Mouse (Mus musculus) midbrain, embryonic 11.5 days (tissue): ENCODE measurements around the gene Foxk1. TPM values are rescaled to one million over a fixed set of nuclear protein-coding genes. Genes with fewer than 3 reads are reported as not detected.

Experiments used
- ATAC-seq: fragments of 200-750 bp; cut with Nextera tagmentation; 2 replicates; pipeline ENCODE4 v1.8.0; 2017; ENCODE audit warnings: moderate TSS enrichment, moderate library complexity; ENCODE audit not compliant: low FRiP score
- DNase-seq: peaks from one replicate; pipeline ENCODE4 v3.0.0; 2015; ENCODE audit warnings: low spot score; ENCODE audit errors: missing footprints
- H3K27ac ChIP-seq: fragments of 300-500 bp; sonication (generic); 2 replicates; pipeline ENCODE4 v1.5.1; 2014; ENCODE audit warnings: low read depth, low read length
- H3K27me3 ChIP-seq: fragments of 300-500 bp; sonication (generic); 2 replicates; pipeline ENCODE4 v1.6.1; 2014; ENCODE audit warnings: mild to moderate bottlenecking, low read length, moderate library complexity, mixed read lengths; ENCODE audit not compliant: control insufficient read depth, insufficient read depth
- H3K36me3 ChIP-seq: fragments of 300-500 bp; sonication (generic); 2 replicates; pipeline ENCODE4 v1.6.1; 2014; ENCODE audit warnings: mild to moderate bottlenecking, low read length, moderate library complexity, mixed read lengths; ENCODE audit not compliant: control insufficient read depth, insufficient read depth
- H3K4me1 ChIP-seq: fragments of 300-500 bp; sonication (generic); 2 replicates; pipeline ENCODE4 v1.6.1; 2014; ENCODE audit warnings: low read length; ENCODE audit not compliant: control insufficient read depth, insufficient read depth
- H3K4me2 ChIP-seq: fragments of 300-500 bp; sonication (generic); 2 replicates; pipeline ENCODE4 v1.6.1; 2014; ENCODE audit warnings: mild to moderate bottlenecking, moderate library complexity
- H3K4me3 ChIP-seq: fragments of 300-500 bp; sonication (generic); 2 replicates; pipeline ENCODE4 v1.5.1; 2014; ENCODE audit warnings: low read depth, low read length
- H3K9ac ChIP-seq: fragments of 300-500 bp; sonication (generic); 2 replicates; pipeline ENCODE4 v1.6.1; 2014; ENCODE audit warnings: low read length
- H3K9me3 ChIP-seq: fragments of 300-500 bp; sonication (generic); 2 replicates; pipeline ENCODE4 v1.6.1; 2016; ENCODE audit warnings: low read length; ENCODE audit not compliant: control insufficient read depth
- WGBS: fragments of 180-500 bp; shearing (Covaris S2); extraction: QIAGEN DNeasy Blood & Tissue Kit; methylation state at CpG from one replicate; pipeline ENCODE4 v1.1.7; 2014; 5-methylcytosine and 5-hydroxymethylcytosine counted together
- polyA plus RNA-seq: library from polyadenylated mRNA; unstranded; fragments of >200 nt; fragmentation: Nextera tagmentation; extraction: Ambion mirVana; gene quantifications from 2 replicates; pipeline ENCODE4 v1.2.1, GENCODE M21; 2014

Gene Foxk1
- polyA plus RNA-seq, 1 experiment from 2014 or later: 4.0 TPM

DNA sequence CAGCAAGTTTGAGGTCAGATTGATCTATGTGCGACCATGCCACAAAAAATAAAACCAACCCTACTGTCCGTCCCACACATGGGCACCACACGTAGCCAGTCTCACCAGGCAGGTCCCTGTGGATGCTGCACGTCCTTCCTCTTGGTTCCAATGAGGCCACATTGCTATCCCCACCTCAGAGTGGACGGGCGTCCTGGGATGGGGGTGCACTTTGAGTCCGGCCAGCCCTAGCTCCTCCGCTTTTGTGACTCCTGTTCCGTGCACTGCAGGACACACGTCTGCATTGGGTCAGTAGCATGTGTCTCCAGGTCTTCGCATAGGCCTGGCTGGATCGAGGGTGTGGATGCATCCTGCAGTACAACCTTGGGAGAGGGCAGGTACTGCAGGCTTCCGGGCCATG is 67.1 kb downstream of the Foxk1 start:
- Histone ChIP-seq H3K4me2 (no peak overlapping the region), H3K4me1 (peaks cover 7% of the 10 kb centered on the region), H3K27ac (no peak overlapping the region), H3K27me3 (no peaks in the 10 kb centered on the region), H3K9ac (no peak overlapping the region), H3K36me3 (peaks cover 9% of the 10 kb centered on the region), H3K4me3 (no peak overlapping the region), H3K9me3 (no peaks in the 10 kb centered on the region)
- no peak for ATAC-seq
- no peak for DNase-seq
- 92% methylated on average over 13 of the region's 13 CpGs for WGBS

GRCm38 (mm10) chr5:142469796-142470195 is 68.5 kb downstream of the Foxk1 start:
- no peak for ATAC-seq
- Histone ChIP-seq H3K9ac (no peak overlapping the region), H3K9me3 (no peaks in the 10 kb centered on the region), H3K27ac (no peak overlapping the region), H3K36me3 (peaks cover 9% of the 10 kb centered on the region), H3K27me3 (no peaks in the 10 kb centered on the region), H3K4me2 (no peak overlapping the region), H3K4me3 (no peak overlapping the region), H3K4me1 (no peaks in the 10 kb centered on the region; the same call in 1 of the 2 replicates)
- WGBS: 92% methylated on average over 11 of the region's 11 CpGs
- DNase-seq: no peak

DNA sequence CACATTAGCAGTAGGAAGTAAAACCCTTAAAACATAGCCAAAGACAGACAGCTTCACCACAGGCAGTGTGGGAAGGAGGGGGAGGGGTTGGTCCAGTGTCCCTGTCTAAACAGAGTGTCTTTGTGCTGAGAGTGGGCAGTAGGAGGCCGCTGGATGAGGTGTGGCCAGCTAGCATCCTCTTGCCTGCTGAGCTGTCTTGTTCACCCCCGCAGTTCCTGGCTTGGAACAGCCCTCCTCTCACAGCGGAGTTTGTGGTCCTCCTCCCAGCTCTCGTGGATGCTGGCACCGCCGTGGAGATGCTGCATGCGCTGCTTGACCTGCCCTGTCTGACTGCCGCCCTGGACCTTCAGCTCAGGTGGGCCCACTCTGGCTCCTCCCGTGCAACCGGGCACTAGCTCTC is 72.4 kb downstream of the Foxk1 start:
- Histone ChIP-seq H3K27me3 (no peaks in the 10 kb centered on the region), H3K9ac (no peak overlapping the region), H3K9me3 (no peaks in the 10 kb centered on the region), H3K4me3 (no peak overlapping the region), H3K27ac (no peak overlapping the region), H3K36me3 (peaks cover 9% of the 10 kb centered on the region), H3K4me1 (no peaks in the 10 kb centered on the region), H3K4me2 (no peak overlapping the region)
- no peak for ATAC-seq
- DNase-seq: no peak
- WGBS: 62% methylated on average over 10 of the region's 10 CpGs

DNA sequence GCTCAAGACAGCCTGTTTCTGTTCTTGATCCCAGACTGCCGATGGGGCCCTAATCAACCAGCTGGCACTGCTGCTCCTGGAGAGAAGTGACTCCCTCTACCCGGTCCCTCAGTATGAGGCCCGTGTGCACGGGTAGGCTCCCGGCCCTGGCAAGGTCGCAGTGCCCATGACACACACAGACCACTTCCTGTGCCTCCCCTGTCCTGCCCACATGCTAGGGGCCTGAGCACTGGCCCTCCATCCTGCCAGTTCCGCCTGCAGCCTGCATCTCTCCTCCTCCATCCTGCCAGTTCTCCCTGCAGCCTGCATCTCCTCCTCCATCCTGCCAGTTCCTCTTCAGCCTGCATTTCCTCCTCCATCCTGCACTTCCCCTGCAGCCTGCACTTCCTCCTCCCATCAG is 74.4 kb downstream of the Foxk1 start:
- H3K27me3 ChIP-seq: no peaks in the 10 kb centered on the region
- no peak overlapping the region for H3K4me2 ChIP-seq
- H3K4me3 ChIP-seq: no peak overlapping the region
- no peaks in the 10 kb centered on the region for H3K36me3 ChIP-seq
- DNase-seq: no peak
- WGBS: 77% methylated on average over 7 of the region's 7 CpGs
- ATAC-seq: no peak
- H3K9me3 ChIP-seq: no peaks in the 10 kb centered on the region
- H3K9ac ChIP-seq: no peak overlapping the region
- H3K27ac ChIP-seq: no peak overlapping the region
- H3K4me1 ChIP-seq: no peaks in the 10 kb centered on the region

DNA sequence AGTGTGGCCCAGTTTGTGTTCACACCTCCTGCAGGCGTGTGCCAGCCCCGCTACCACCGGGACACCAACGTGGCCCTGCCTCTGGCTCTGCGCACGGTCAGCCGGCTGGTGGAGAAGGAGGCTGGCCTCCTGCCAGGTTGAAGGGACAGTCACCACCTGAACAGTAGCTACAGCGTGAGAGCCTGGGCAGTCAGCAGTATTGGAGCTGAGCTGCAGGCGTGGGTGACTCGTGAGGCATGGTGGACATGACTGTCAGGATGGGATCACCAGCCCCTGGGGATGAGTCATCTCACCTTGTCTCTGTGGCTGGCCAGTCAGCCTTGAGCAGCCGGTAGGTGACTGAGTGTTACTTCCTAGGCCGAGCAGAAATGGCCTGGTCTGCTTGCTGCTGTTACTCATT is 76.0 kb downstream of the Foxk1 start:
- 91% methylated on average over 12 of the region's 12 CpGs for WGBS
- no peak overlapping the region for H3K9ac ChIP-seq

DNA sequence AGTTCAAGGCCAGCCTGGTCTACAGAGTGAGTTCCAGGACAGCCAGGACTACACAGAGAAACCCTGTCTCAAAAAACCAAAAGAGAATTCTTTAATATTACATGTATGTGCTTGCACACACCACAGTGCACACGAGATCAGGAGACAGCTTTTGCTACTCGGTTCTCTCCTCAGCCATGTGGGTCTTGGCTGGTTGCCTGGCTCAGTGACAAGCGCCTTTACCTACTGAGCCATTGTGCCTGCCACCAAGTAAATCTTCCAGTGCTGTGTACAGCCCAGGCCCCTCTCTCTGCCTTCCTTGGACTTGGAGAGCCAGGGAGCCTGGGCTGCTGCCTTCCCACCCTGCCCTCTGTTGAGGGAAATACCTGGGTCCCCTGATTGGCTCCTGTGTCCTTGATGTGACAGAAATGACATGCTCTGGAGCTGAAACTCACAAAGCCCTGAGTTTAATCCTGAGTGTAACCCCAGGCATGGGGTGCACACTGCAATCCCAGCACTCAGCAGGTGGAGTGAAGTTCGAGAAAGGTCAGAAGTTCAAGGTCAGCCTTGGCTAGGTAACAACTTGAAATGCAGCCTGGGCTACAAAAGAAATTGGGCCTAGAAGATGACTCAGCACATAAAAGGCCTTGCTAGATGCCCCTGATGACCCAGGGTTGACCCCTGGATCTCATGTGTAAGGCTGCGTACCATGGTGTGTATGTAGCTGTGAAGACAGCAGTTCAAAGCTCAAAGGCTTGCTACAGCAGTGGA is 76.7 kb downstream of the Foxk1 start:
- no peak overlapping the region for H3K4me2 ChIP-seq
- H3K36me3 ChIP-seq: no peaks in the 10 kb centered on the region
- DNase-seq (no peak), ATAC-seq (no peak)
- no peaks in the 10 kb centered on the region for H3K27me3 ChIP-seq
- H3K4me3 ChIP-seq: no peak overlapping the region
- H3K9me3 ChIP-seq: no peaks in the 10 kb centered on the region
- H3K9ac ChIP-seq: no peak overlapping the region
- no peaks in the 10 kb centered on the region for H3K4me1 ChIP-seq
- 89% methylated on average over 5 of the region's 5 CpGs for WGBS
- H3K27ac ChIP-seq: no peak overlapping the region

More for the DNA sequence above, 76.0 kb downstream of the Foxk1 start:
- H3K36me3 ChIP-seq: no peaks in the 10 kb centered on the region
- DNase-seq (no peak), ATAC-seq (no peak)
- H3K4me2 ChIP-seq: no peak overlapping the region
- H3K4me1 ChIP-seq: no peaks in the 10 kb centered on the region
- H3K27ac ChIP-seq: no peak overlapping the region
- no peaks in the 10 kb centered on the region for H3K9me3 ChIP-seq
- H3K27me3 ChIP-seq: no peaks in the 10 kb centered on the region
- H3K4me3 ChIP-seq: no peak overlapping the region

- Histone ChIP-seq H3K9ac (no peak overlapping the region; the same call in 1 of the 2 replicates), H3K4me1 (no peaks in the 10 kb centered on the region), H3K9me3 (no peaks in the 10 kb centered on the region), H3K4me2 (no peak overlapping the region), H3K4me3 (no peak overlapping the region), H3K27ac (no peak overlapping the region), H3K36me3 (no peaks in the 10 kb centered on the region), H3K27me3 (no peaks in the 10 kb centered on the region)
- DNase-seq (peak; percentile 99), ATAC-seq (peak; percentile 79)
- WGBS: 31% methylated on average over 17 of the region's 17 CpGs
Measured at GRCm38 (mm10) chr5:142478829-142479435, 77.6 kb downstream of the Foxk1 start.

DNA sequence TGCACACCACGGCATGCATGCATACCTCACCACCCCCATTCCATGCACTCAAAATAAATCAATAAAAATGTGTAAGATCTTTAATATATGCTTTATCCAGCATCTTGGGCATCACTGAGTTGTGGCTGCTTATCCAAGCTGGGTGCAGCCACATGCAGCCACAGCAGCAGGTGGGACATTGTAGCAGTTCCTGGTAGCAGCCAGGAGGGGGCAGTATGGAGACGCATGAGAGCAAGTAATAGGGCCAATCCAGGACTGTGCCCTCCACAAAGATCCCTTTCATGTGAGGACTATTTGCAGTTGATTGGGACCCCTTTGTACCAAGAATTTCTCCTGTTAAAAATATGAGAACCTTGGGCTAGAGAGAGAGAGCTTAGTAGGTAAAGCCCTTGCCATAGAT is 81.2 kb downstream of the Foxk1 start:
- Histone ChIP-seq H3K4me1 (no peaks in the 10 kb centered on the region), H3K4me3 (no peak overlapping the region), H3K27me3 (no peaks in the 10 kb centered on the region), H3K27ac (no peak overlapping the region), H3K36me3 (no peaks in the 10 kb centered on the region), H3K9ac (no peak overlapping the region), H3K9me3 (no peaks in the 10 kb centered on the region), H3K4me2 (no peak overlapping the region)
- DNase-seq (no peak), ATAC-seq (no peak)
- 71% methylated on average over 2 of the region's 2 CpGs for WGBS

GRCm38 (mm10) chr5:142483581-142483980 is 82.3 kb downstream of the Foxk1 start:
- Histone ChIP-seq H3K4me3 (no peak overlapping the region), H3K36me3 (no peaks in the 10 kb centered on the region), H3K4me2 (no peak overlapping the region), H3K9me3 (no peaks in the 10 kb centered on the region), H3K27ac (no peak overlapping the region), H3K9ac (no peak overlapping the region), H3K27me3 (no peaks in the 10 kb centered on the region), H3K4me1 (no peaks in the 10 kb centered on the region)
- DNase-seq (no peak), ATAC-seq (no peak)
- WGBS: 89% methylated on average over 5 of the region's 5 CpGs
